In the genomic region with DNA sequence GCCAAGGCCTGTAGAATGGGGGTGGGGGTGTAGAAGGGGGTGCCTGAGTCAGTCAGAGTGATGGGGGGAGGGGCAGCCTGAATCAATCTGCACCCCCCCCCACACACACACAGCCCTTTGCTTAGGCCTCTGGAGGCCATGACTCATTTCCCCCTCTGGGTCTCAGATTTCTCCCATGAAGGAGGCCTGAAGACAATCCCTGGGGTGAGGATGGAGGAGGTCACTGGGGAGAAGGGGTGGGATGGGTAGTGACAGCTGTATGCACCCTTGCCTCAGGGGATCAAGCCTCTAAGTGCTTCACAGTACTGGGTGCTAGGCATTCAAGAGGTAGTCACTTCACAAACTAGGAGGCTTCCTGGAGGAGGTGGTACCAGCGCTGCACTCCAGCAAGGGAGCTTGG, we compare ENCODE assay signal across 43 mouse cellular contexts. TPM values are rescaled to one million over a fixed set of nuclear protein-coding genes. Genes with fewer than 3 reads are reported as not detected.
DNase-seq lines count a peak whose midpoint lies in the region; TF ChIP-seq lines count a peak whose summit lies in the region.
"Had no signal": no experiment of that assay in that cellular context is flagged by ENCODE, and none has a peak within 500 bp of the region (broad histone marks: within the 10 kb centered on the region; RNA-seq: fewer than 3 reads in every experiment).

No protein-coding gene starts in this region.

- no peak overlapping the region for H3K27ac ChIP-seq in gastrocnemius, adult 2 months
- no peak overlapping the region for H3K27ac ChIP-seq in thymus, adult 2 months (ENCODE audit: control insufficient read depth, insufficient read depth, low read length)
- H3K27ac ChIP-seq: embryonic facial prominence, embryonic 10.5 days; embryonic facial prominence, embryonic 15.5 days; forebrain, embryonic 12.5 days; heart, embryonic 10.5 days; heart, embryonic 15.5 days; hindbrain, embryonic 14.5 days; liver, embryonic 13.5 days; macrophage; midbrain, embryonic 13.5 days; stomach, postnatal 0 days had no signal

- H3K27me3 ChIP-seq in thymus, adult 2 months (ENCODE audit: control insufficient read depth, insufficient read depth, low read length), result no peaks in the 10 kb centered on the region
- H3K27me3 ChIP-seq: embryonic facial prominence, embryonic 15.5 days; heart, embryonic 15.5 days; liver, embryonic 13.5 days; midbrain, embryonic 13.5 days had no signal

- TF ChIP-seq POLR2A in thymus, adult 2 months (IDR thresholded peaks at IDR 0.05; ENCODE audit: control insufficient read depth, extremely low read depth, insufficient read depth, low read length, poor library complexity), result no peak

- WGBS in thymus, adult 2 months, result 90% methylated on average over 1 of the region's 1 CpGs

- DNase-seq in gastrocnemius, adult 2 months, result peak; percentile 0
- no peak for DNase-seq in gastrocnemius, adult 18-20 months (ENCODE audit: low spot score)
- peak; percentile 1 for DNase-seq in thymus, postnatal 0 days (ENCODE audit: low spot score)
- DNase-seq in thymus, adult 2 months, result no peak
- DNase-seq in NIH3T3 (ENCODE audit: low read depth), result peak; percentile 78
- DNase-seq in MN1 (ENCODE audit: low spot score), result no peak
- DNase-seq in kidney, adult 8-10 months, result no peak
- DNase-seq: adrenal gland, adult 2 months; adrenal gland, postnatal 36 days; cerebellum, adult 2 months; cerebellum, postnatal 14 days; forebrain, postnatal 0 days; gastrocnemius, postnatal 14 days; heart, postnatal 4 days; kidney, adult 18-20 months; kidney, postnatal 4 days; left cerebral cortex, postnatal 4 days; liver, embryonic 13.5 days; lung, adult 2 months; lung, postnatal 10 days; right cerebral cortex, postnatal 25 days; thymus, adult 18-20 months had no signal

- intact Hi-C loops in gastrocnemius, adult 2 months (cut with DNase I), result no loop called here

- TF ChIP-seq CTCF in gastrocnemius, adult 2 months (IDR thresholded peaks at IDR 0.05), result no peak
- TF ChIP-seq CTCF in thymus, adult 2 months (IDR thresholded peaks at IDR 0.05; ENCODE audit: borderline replicate concordance, control insufficient read depth, extremely low read depth, insufficient read depth, low read length, poor library complexity), result no peak

- H3K36me3 ChIP-seq in thymus, adult 2 months (ENCODE audit: control insufficient read depth, insufficient read depth, low read length), result no peaks in the 10 kb centered on the region
- H3K36me3 ChIP-seq: embryonic facial prominence, embryonic 10.5 days; embryonic facial prominence, embryonic 15.5 days; forebrain, embryonic 12.5 days; G1E; heart, embryonic 10.5 days; heart, embryonic 15.5 days; liver, embryonic 13.5 days; midbrain, embryonic 13.5 days had no signal

- H3K4me3 ChIP-seq in gastrocnemius, adult 2 months, result no peak overlapping the region
- H3K4me3 ChIP-seq in thymus, adult 2 months (ENCODE audit: control insufficient read depth, insufficient read depth, low read length), result no peak overlapping the region
- H3K4me3 ChIP-seq: embryonic facial prominence, embryonic 10.5 days; embryonic facial prominence, embryonic 15.5 days; forebrain, embryonic 12.5 days; heart, embryonic 10.5 days; heart, embryonic 15.5 days; liver, embryonic 13.5 days; midbrain, embryonic 13.5 days had no signal

- peaks cover 81% of the 10 kb centered on the region for H3K4me1 ChIP-seq in thymus, adult 2 months (replicated peaks; ENCODE audit: control insufficient read depth, insufficient read depth, low read length)
- H3K4me1 ChIP-seq: forebrain, embryonic 12.5 days; midbrain, embryonic 13.5 days had no signal

RNA-seq across cellular contexts. Expression of a gene that starts 12.3 kb away (rescaled TPM):
- total RNA-seq in gastrocnemius, adult 2 months (2021), result 1 to 10 TPM in 1 of 2 experiments, under 1 TPM in 1; 0.59 to 1.2 TPM
- under 1 TPM; 0.37 to 1.00 TPM for total RNA-seq in gastrocnemius, adult 18-20 months (2021)
- 145 and 188 TPM in 2 replicates for polyA plus RNA-seq in thymus, postnatal 0 days (2015; fragmentation: Nextera tagmentation; extraction: Ambion mirVana)
- 163 and 212 TPM in 2 replicates for polyA plus RNA-seq in thymus, adult 2 months (2012; rRNA removed)
- polyA plus RNA-seq: G1E had no signal

RNA-seq across cellular contexts. Expression of a gene that starts 14.8 kb away (rescaled TPM):
- under 1 TPM in 1 of 2 experiments, not detected in 1; 0.25 TPM for total RNA-seq in gastrocnemius, adult 2 months (2021)
- not detected for total RNA-seq in gastrocnemius, adult 18-20 months (2021)
- polyA plus RNA-seq in thymus, postnatal 0 days (2015; fragmentation: Nextera tagmentation; extraction: Ambion mirVana), result 0.14 and 0.39 TPM in 2 replicates
- polyA plus RNA-seq in thymus, adult 2 months (2012; rRNA removed), result 0.20 and 0.31 TPM in 2 replicates
- total RNA-seq: adrenal gland, adult 2 months; adrenal gland, postnatal 36 days; forebrain, postnatal 0 days; gastrocnemius, postnatal 14 days; heart, postnatal 4 days; layer of hippocampus, adult 8-10 months; layer of hippocampus, postnatal 25 days; left cerebral cortex, postnatal 4 days; megakaryocyte-erythroid progenitor cell, adult 5-6 weeks had no signal
- polyA plus RNA-seq: adrenal gland, adult 2 months; brain, embryonic 14.5 days; cerebellum, adult 2 months; cortical plate, adult 2 months; embryonic facial prominence, embryonic 15.5 days; forebrain, embryonic 12.5 days; forebrain, postnatal 0 days; G1E; heart, embryonic 15.5 days; hindbrain, embryonic 14.5 days; intestine, embryonic 14.5 days; kidney, embryonic 16.5 days; liver, embryonic 13.5 days; lung, adult 2 months; macrophage; midbrain, embryonic 13.5 days; neural tube, embryonic 11.5 days; stomach, postnatal 0 days; urinary bladder, adult 2 months had no signal

RNA-seq across cellular contexts. Expression of a gene that starts 39.3 kb away (rescaled TPM):
- under 1 TPM; 0.39 to 0.69 TPM for total RNA-seq in gastrocnemius, adult 2 months (2021)
- total RNA-seq in gastrocnemius, adult 18-20 months (2021), result under 1 TPM; 0.40 to 0.71 TPM
- polyA plus RNA-seq in thymus, postnatal 0 days (2015; fragmentation: Nextera tagmentation; extraction: Ambion mirVana), result 0.47 and 0.50 TPM in 2 replicates
- polyA plus RNA-seq in thymus, adult 2 months (2012; rRNA removed), result 0.13 and 0.20 TPM in 2 replicates
- total RNA-seq: granulocyte monocyte progenitor cell, adult 5-6 weeks; megakaryocyte-erythroid progenitor cell, adult 5-6 weeks; neutrophil, adult 5-6 weeks had no signal
- polyA plus RNA-seq: G1E, macrophage had no signal

RNA-seq across cellular contexts. Expression of a gene that starts 53.6 kb away (rescaled TPM):
- total RNA-seq in gastrocnemius, adult 2 months (2021), result 100 to 1,000 TPM in 1 of 2 experiments, 10 to 100 TPM in 1; 88.9 to 152 TPM
- total RNA-seq in gastrocnemius, adult 18-20 months (2021), result 100 to 1,000 TPM; 107 to 134 TPM
- 56.7 and 61.8 TPM in 2 replicates for polyA plus RNA-seq in thymus, postnatal 0 days (2015; fragmentation: Nextera tagmentation; extraction: Ambion mirVana)
- polyA plus RNA-seq in thymus, adult 2 months (2012; rRNA removed), result 55.8 and 81.8 TPM in 2 replicates

Comparison
In these comparisons a context has a peak if more than half of its experiments do, and no peak if none do; other contexts are left out.
1. DNase-seq: peak in gastrocnemius, adult 2 months (single experiment), thymus, postnatal 0 days (single experiment) and NIH3T3 (single experiment); none in gastrocnemius, adult 18-20 months (single experiment), thymus, adult 2 months (single experiment), MN1 (single experiment) and kidney, adult 8-10 months (0 of 2).